Mouse (Mus musculus): ENCODE results near the gene Gm14862. TPM values are rescaled to one million over a fixed set of nuclear protein-coding genes. Genes with fewer than 3 reads are reported as not detected.

Gm14862 gene
- polyA plus RNA-seq, 1 experiment from 2014 or later, result not detected

DNA sequence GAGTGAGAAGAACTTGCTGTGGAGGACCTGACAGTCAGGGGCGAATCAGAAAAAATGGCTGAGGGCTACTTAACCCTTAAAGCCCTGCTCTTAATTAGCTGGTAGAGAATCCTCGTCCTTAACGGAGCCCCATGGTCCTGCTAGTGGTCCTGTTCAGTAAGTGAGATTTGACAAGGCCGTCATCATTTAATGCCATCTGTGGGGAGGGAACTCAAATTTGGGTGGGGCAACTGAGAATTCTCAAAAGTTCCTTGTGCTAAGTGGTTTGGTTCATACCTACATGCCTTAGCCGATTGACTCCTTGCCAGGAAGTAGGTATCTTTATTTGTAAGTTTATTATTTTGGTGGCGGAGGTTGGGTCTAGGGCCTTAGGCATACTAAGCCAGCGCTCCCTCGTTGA, 17.6 kb upstream of the Gm14862 start:
- ATAC-seq, result no peak
- Histone ChIP-seq H3K4me2 (replicated peaks; ENCODE audit: low read depth) (no peak overlapping the region), H3K27me3 (replicated peaks; ENCODE audit: control insufficient read depth, insufficient read depth, low read length) (no peaks in the 10 kb centered on the region)

DNA sequence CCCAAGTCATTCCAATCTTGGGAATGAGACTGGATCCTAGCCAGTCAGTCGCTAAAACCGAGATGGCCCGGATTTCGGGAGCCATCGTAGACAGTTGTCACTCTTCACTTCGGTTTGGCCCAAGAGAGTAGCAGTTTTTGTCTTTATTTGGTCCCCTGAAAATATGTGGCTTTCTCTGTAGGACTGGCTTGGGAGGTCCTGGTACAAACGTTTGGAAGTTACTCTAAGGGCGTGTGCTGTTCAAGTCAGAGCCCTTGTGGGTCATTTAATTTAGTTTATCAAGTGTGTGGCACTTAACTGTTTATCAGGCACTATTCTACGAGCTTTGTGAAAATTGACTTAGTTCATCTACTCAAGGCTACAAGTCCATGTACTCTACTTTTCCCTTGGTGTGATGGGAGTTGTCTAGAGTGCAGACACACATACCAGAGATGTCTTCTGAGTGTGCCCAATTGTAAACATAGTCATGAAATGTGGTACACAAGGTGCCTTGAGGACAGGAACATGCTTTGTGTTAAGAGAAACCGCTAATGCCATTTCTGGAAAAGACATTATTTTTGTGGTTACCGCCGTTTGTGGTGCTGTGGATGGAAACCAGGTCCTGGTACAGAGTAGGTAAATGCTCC, 16.8 kb upstream of the Gm14862 start:
- Histone ChIP-seq H3K4me2 (replicated peaks; ENCODE audit: low read depth) (peak overlapping the region; percentile 61), H3K4me3 (ENCODE audit: low read depth, low read length) (peak overlapping the region; percentile 55), H3K27ac (ENCODE audit: low read depth, low read length) (peak overlapping the region; percentile 86), H3K9ac (ENCODE audit: low read depth, low read length) (peak overlapping the region; percentile 62; the same call in 1 of the 2 replicates), H3K36me3 (ENCODE audit: control insufficient read depth, insufficient read depth) (no peaks in the 10 kb centered on the region), H3K27me3 (replicated peaks; ENCODE audit: control insufficient read depth, insufficient read depth, low read length) (no peaks in the 10 kb centered on the region), H3K9me3 (ENCODE audit: control insufficient read depth) (no peaks in the 10 kb centered on the region), H3K4me1 (replicated peaks; ENCODE audit: control insufficient read depth, insufficient read depth, low read length) (no peaks in the 10 kb centered on the region)
- TF ChIP-seq CTCF (IDR thresholded peaks at IDR 0.05; ENCODE audit: low read depth), result no peak
- 54% methylated on average over 12 of the region's 12 CpGs for WGBS
- ATAC-seq, result no peak

More for the DNA sequence above, 17.6 kb upstream of the Gm14862 start:
- H3K9me3 ChIP-seq (ENCODE audit: control insufficient read depth), result no peaks in the 10 kb centered on the region
- TF ChIP-seq CTCF (IDR thresholded peaks at IDR 0.05; ENCODE audit: low read depth), result no peak
- H3K9ac ChIP-seq (ENCODE audit: low read depth, low read length), result no peak overlapping the region
- H3K4me1 ChIP-seq (replicated peaks; ENCODE audit: control insufficient read depth, insufficient read depth, low read length), result no peaks in the 10 kb centered on the region
- 78% methylated on average over 8 of the region's 8 CpGs for WGBS
- no peaks in the 10 kb centered on the region for H3K36me3 ChIP-seq (ENCODE audit: control insufficient read depth, insufficient read depth)
- H3K4me3 ChIP-seq (ENCODE audit: low read depth, low read length), result no peak overlapping the region
- H3K27ac ChIP-seq (ENCODE audit: low read depth, low read length), result no peak overlapping the region

DNA sequence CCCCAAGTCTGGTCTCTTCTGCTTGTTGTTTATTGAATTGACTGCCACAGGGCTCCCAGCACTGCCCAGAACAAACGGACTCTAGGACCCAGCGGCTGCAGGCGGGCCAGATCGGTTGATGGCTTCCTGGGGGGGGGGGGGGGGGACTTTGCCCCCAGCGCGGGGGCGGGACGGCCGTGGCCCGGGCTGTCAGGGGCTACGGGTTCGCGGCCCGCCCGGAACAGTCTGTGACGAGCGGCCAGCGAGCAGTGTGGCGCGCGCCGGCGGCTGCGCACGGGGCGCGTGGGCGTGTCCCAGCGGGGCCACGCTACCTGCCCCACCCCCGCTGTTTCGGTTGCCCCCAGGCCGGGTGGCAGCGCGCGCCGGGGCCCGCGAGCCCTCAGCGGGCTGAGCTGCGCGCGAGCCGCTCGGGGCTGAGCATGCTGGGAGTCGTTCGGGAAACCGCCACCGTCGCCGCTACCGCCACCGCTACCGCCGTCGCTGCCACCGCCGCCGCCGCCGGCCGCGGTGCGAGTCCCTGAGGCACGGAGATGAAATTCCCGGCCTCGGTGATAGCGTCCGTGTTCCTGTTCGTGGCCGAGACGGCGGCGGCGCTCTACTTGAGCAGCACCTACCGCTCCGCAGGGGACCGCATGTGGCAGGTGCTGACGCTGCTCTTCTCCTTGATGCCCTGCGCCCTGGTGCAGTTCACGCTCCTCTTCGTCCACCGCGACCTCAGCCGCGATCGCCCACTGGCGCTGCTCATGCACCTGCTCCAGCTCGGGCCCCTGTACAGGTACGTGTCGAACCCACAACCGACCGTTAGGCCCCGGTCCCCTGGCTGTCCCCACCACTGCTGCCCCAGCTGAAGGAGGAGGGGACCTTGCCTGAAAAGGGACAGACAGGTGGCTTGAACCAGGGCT, 16.0 kb upstream of the Gm14862 start, which contains the start of gene Xk:
Xk (plus strand) TSS at position 297 of the 902 bp plus-strand sequence.
- H3K27me3 ChIP-seq (replicated peaks; ENCODE audit: control insufficient read depth, insufficient read depth, low read length), result no peaks in the 10 kb centered on the region
- H3K36me3 ChIP-seq (ENCODE audit: control insufficient read depth, insufficient read depth), result no peaks in the 10 kb centered on the region
- H3K4me2 ChIP-seq (replicated peaks; ENCODE audit: low read depth), result peak within 1 kb of the TSS; percentile 61
- H3K9ac ChIP-seq (ENCODE audit: low read depth, low read length), result peak within 1 kb of the TSS; percentile 62
- no peak; the same call in 1 of the 2 replicates for TF ChIP-seq CTCF (IDR thresholded peaks at IDR 0.05; ENCODE audit: low read depth)
- ATAC-seq, result peak; percentile 92
- peak within 1 kb of the TSS; percentile 55 for H3K4me3 ChIP-seq (ENCODE audit: low read depth, low read length)
- H3K27ac ChIP-seq (ENCODE audit: low read depth, low read length), result peak within 1 kb of the TSS; percentile 86
- 13% methylated on average over 56 of the region's 94 CpGs for WGBS
- H3K9me3 ChIP-seq (ENCODE audit: control insufficient read depth), result no peaks in the 10 kb centered on the region
- H3K4me1 ChIP-seq (replicated peaks; ENCODE audit: control insufficient read depth, insufficient read depth, low read length), result no peaks in the 10 kb centered on the region

DNA sequence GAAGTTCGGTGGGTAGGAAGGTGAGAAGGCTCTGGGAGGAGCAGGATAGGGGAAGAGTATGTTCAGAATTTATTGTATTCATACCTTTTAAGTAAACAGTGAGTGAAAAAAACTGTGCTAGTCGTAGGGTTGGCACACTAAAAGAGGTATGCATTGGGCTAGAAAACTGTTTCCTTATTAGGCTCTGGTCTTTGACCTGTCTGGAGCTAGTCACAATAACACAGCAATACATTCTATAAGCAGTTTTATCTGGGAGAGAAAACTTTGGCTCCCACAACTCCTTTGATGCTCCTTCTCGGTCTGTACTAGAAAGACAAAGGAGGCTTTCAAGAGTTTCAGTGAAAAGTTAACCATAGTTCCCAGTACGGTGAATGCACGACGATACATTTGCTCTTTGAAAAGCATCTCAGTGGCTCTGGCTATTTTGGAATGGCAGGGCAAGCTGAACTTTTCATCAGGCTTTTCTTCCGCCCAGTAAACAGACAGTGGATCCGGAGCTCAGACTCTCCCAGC, 15.3 kb upstream of the Gm14862 start:
- peak overlapping the region; percentile 62; the same call in 1 of the 2 replicates for H3K9ac ChIP-seq (ENCODE audit: low read depth, low read length)
- no peak for TF ChIP-seq CTCF (IDR thresholded peaks at IDR 0.05; ENCODE audit: low read depth)
- H3K4me1 ChIP-seq (replicated peaks; ENCODE audit: control insufficient read depth, insufficient read depth, low read length), result no peaks in the 10 kb centered on the region
- H3K9me3 ChIP-seq (ENCODE audit: control insufficient read depth), result no peaks in the 10 kb centered on the region
- WGBS, result 24% methylated on average over 8 of the region's 8 CpGs
- ATAC-seq, result peak; percentile 80
- no peaks in the 10 kb centered on the region for H3K27me3 ChIP-seq (replicated peaks; ENCODE audit: control insufficient read depth, insufficient read depth, low read length)
- H3K36me3 ChIP-seq (ENCODE audit: control insufficient read depth, insufficient read depth), result no peaks in the 10 kb centered on the region
- H3K27ac ChIP-seq (ENCODE audit: low read depth, low read length), result peak overlapping the region; percentile 86
- H3K4me3 ChIP-seq (ENCODE audit: low read depth, low read length), result peak overlapping the region; percentile 55
- H3K4me2 ChIP-seq (replicated peaks; ENCODE audit: low read depth), result peak overlapping the region; percentile 61

DNA sequence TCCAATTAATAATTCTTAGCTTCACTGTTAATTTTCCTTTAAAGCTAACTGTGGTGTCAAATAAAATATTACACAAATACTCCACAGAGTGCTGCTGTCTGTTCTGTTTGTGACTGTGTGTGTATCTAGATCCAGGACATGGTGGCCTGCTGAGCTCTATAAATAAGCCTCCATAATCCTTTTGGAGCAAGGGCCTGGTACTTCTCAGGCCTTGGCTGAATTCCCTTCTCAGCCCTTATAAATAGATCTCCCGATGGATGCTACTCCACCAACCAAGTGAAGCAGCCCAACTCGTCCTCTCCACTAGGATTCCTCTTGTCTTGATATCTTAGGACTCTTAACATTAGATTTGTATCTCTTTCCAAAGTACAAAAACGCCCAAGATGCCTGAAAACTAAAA, 14.4 kb upstream of the Gm14862 start:
- Histone ChIP-seq H3K4me1 (replicated peaks; ENCODE audit: control insufficient read depth, insufficient read depth, low read length) (no peaks in the 10 kb centered on the region), H3K4me3 (ENCODE audit: low read depth, low read length) (no peak overlapping the region), H3K27ac (ENCODE audit: low read depth, low read length) (no peak overlapping the region), H3K9me3 (ENCODE audit: control insufficient read depth) (no peaks in the 10 kb centered on the region), H3K4me2 (replicated peaks; ENCODE audit: low read depth) (no peak overlapping the region), H3K27me3 (replicated peaks; ENCODE audit: control insufficient read depth, insufficient read depth, low read length) (no peaks in the 10 kb centered on the region), H3K9ac (ENCODE audit: low read depth, low read length) (no peak overlapping the region), H3K36me3 (ENCODE audit: control insufficient read depth, insufficient read depth) (no peaks in the 10 kb centered on the region)
- TF ChIP-seq CTCF (IDR thresholded peaks at IDR 0.05; ENCODE audit: low read depth), result no peak
- no peak for ATAC-seq
- 64% methylated on average over 3 of the region's 3 CpGs for WGBS

DNA sequence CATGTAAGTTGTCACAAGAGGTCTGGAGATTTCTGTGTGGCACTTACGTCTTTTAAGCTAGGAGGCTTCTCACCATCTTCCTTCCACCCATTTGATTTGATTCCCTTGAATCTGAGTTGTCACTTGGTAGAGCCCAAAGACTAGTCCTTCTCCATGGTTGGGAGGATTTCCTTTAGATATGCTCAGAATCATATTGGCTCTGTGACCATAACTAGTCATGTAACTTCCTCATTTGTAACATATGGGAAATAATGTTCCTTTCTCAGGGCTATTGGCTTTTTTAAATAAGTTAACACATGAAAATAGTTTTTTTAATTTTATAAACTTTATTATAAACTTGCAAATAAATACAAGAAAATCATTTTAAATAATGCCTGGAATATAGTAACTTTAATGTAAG, 2.6 kb upstream of the Gm14862 start:
- no peak for ATAC-seq
- Histone ChIP-seq H3K4me2 (replicated peaks; ENCODE audit: low read depth) (no peak overlapping the region), H3K4me1 (replicated peaks; ENCODE audit: control insufficient read depth, insufficient read depth, low read length) (no peaks in the 10 kb centered on the region), H3K27ac (ENCODE audit: low read depth, low read length) (no peak overlapping the region), H3K4me3 (ENCODE audit: low read depth, low read length) (no peak overlapping the region), H3K9me3 (ENCODE audit: control insufficient read depth) (no peaks in the 10 kb centered on the region), H3K36me3 (ENCODE audit: control insufficient read depth, insufficient read depth) (no peaks in the 10 kb centered on the region), H3K27me3 (replicated peaks; ENCODE audit: control insufficient read depth, insufficient read depth, low read length) (no peaks in the 10 kb centered on the region), H3K9ac (ENCODE audit: low read depth, low read length) (no peak overlapping the region)
- WGBS, result 71% methylated on average over 1 of the region's 1 CpGs
- TF ChIP-seq CTCF (IDR thresholded peaks at IDR 0.05; ENCODE audit: low read depth), result no peak
